In the genomic region with DNA sequence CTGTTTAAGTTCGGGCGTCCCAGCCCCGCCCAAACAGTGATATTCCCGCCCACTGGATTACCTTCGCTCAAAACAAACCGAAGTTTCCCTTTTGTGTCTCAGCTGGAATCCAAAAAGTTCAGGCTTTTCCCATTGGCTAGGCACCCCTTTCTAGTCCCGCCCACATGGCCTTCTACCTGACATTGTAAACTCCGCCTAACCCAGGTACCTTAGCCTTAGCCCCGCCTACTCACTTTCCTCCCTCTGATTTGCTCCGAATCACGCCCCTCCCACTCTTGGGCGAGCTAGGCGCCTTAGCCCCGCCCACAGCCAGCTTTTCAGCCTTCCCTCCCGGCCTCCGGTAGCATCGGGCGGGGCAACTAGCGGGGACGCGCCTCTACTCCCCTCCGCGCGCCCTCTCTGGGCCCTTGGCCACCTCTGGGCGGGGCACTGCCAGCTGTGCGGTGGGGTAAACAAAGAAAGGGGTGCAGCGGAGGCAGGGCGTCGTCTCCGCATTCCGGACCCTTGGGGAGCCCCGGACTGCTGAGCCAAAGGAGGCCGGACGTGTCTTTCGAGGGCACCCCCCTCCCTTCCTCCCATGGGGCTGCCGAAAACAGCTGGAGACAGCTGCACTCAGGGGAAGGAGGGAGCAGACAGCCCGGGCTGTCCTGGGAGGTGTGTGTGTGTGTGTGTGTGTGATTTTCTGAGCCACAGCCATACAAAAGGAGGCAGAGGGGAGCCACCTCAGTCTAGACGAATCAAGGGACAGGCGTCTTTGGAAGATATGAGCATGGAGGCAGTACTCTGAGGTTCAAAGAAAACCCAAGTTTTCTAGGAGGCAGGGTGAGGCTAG, we compare ENCODE assay signal across 1 mouse cellular context.
A peak's percentile ranks its signal among the peaks of the same experiment; 100 is the strongest.
TF ChIP-seq lines count a peak whose summit lies in the region.

No protein-coding gene starts in this region.

TF ChIP-seq in MEL, 35 proteins besides CTCF, POLR2A, EP300 and RAD21 (continued from another document):
- TF ChIP-seq BHLHE40 (IDR thresholded peaks at IDR 0.05; ENCODE audit: borderline replicate concordance, low read depth, low read length) = no peak; the same call in 1 of the 2 replicates
- TF ChIP-seq MAFK (IDR thresholded peaks at IDR 0.05; ENCODE audit: borderline replicate concordance, low read depth, low read length) = no peak
- TF ChIP-seq CHD1 (IDR thresholded peaks at IDR 0.05; ENCODE audit: low read depth, low read length) = no peak
- TF ChIP-seq RCOR1 (IDR thresholded peaks at IDR 0.05; ENCODE audit: low read depth, low read length) = peak; percentile 6; the same call in 1 of the 2 replicates
- TF ChIP-seq NELFE (IDR thresholded peaks at IDR 0.05; ENCODE audit: low read depth, low read length) = no peak
- peak; percentile 55; the same call in 1 of the 2 replicates for TF ChIP-seq ETS1 (IDR thresholded peaks at IDR 0.05; ENCODE audit: low read depth, low read length)
- 0 out of 2 replicates have a peak, but pooled peaks have one; percentile 16 for TF ChIP-seq USF1 (IDR thresholded peaks at IDR 0.05; ENCODE audit: low read depth, low read length)
- TF ChIP-seq TBP (IDR thresholded peaks at IDR 0.05; ENCODE audit: low read depth, low read length) = no peak
- TF ChIP-seq SIN3A (IDR thresholded peaks at IDR 0.05; ENCODE audit: low read length) = peak; percentile 69
- TF ChIP-seq NRF1 (IDR thresholded peaks at IDR 0.05; ENCODE audit: insufficient read depth, low read depth, low read length, poor library complexity, severe bottlenecking) = no peak
- TF ChIP-seq MYB (IDR thresholded peaks at IDR 0.05; ENCODE audit: low read depth, low read length) = no peak
- TF ChIP-seq MAX (IDR thresholded peaks at IDR 0.05; ENCODE audit: low read length) = peak; percentile 48; the same call in 1 of the 2 replicates
- peak; percentile 78; the same call in 1 of the 2 replicates for TF ChIP-seq MAZ (IDR thresholded peaks at IDR 0.05; ENCODE audit: low read depth, low read length)
- no peak for TF ChIP-seq HCFC1 (IDR thresholded peaks at IDR 0.05; ENCODE audit: low read depth, low read length)
- TF ChIP-seq UBTF (IDR thresholded peaks at IDR 0.05; ENCODE audit: borderline replicate concordance, insufficient read depth, low read depth, low read length) = no peak
TF ChIP-seq in MEL: peak in this region for 7.
